Mouse (Mus musculus) splenic B cell, adult 2 months (primary cell): ENCODE results near the gene Hipk1.

Experiments used
- DNase-seq: peaks from one replicate; pipeline ENCODE4 v3.0.0-alpha.2; 2011; ENCODE audit warnings: low read depth, low spot score
- H3K27me3 ChIP-seq: 2 replicates; pipeline ENCODE4 v1.6.1; 2012; ENCODE audit warnings: mild to moderate bottlenecking, low read length, moderate library complexity, mixed read lengths; ENCODE audit not compliant: control insufficient read depth, poor library complexity, insufficient read depth, severe bottlenecking
- H3K36me3 ChIP-seq: 2 replicates; pipeline ENCODE4 v1.6.1; 2012; ENCODE audit warnings: mild to moderate bottlenecking, low read length, moderate library complexity, mixed read lengths; ENCODE audit not compliant: control insufficient read depth, poor library complexity, insufficient read depth, severe bottlenecking

Hipk1 gene

GRCm38 (mm10) chr3:103746711-103747110 is 44.7 kb downstream of the Hipk1 start:
- Histone ChIP-seq H3K36me3 (peaks cover 19% of the 10 kb centered on the region), H3K27me3 (no peaks in the 10 kb centered on the region)
- DNase-seq, result no peak

- H3K27me3 ChIP-seq, result no peaks in the 10 kb centered on the region
- peak; percentile 62 for DNase-seq
- H3K36me3 ChIP-seq, result peaks cover 14% of the 10 kb centered on the region
Measured at GRCm38 (mm10) chr3:103745001-103745770, 46.2 kb downstream of the Hipk1 start.

GRCm38 (mm10) chr3:103743208-103743607 is 48.2 kb downstream of the Hipk1 start:
- peak; percentile 23 for DNase-seq
- H3K36me3 ChIP-seq, result peaks cover 8% of the 10 kb centered on the region

GRCm38 (mm10) chr3:103740342-103740741 is 51.0 kb downstream of the Hipk1 start:
- Histone ChIP-seq H3K27me3 (no peaks in the 10 kb centered on the region), H3K36me3 (peaks cover 5% of the 10 kb centered on the region; the same call in 1 of the 2 replicates)

More at GRCm38 (mm10) chr3:103743208-103743607, 48.2 kb downstream of the Hipk1 start:
- no peaks in the 10 kb centered on the region for H3K27me3 ChIP-seq

GRCm38 (mm10) chr3:103739329-103739728 is 52.0 kb downstream of the Hipk1 start, which contains the start of gene Gm10964:
Gm10964 (plus strand) TSS chr3:103739366.
- no peak for DNase-seq
- Histone ChIP-seq H3K36me3 (peaks cover 3% of the 10 kb centered on the region; the same call in 1 of the 2 replicates), H3K27me3 (no peaks in the 10 kb centered on the region)

More at GRCm38 (mm10) chr3:103740342-103740741, 51.0 kb downstream of the Hipk1 start:
- DNase-seq, result no peak

GRCm38 (mm10) chr3:103737778-103738571 is 53.4 kb downstream of the Hipk1 start, which contains the start of gene Olfml3:
Olfml3 (minus strand) TSS chr3:103738001.
- Histone ChIP-seq H3K36me3 (0 out of 2 replicates have a peak, but pooled peaks cover 3% of the 10 kb centered on the region), H3K27me3 (no peaks in the 10 kb centered on the region)
- peak; percentile 86 for DNase-seq

GRCm38 (mm10) chr3:103737061-103737754 is 54.2 kb downstream of the Hipk1 start:
- no peaks in the 10 kb centered on the region for H3K27me3 ChIP-seq
- 0 out of 2 replicates have a peak, but pooled peaks cover 3% of the 10 kb centered on the region for H3K36me3 ChIP-seq
- DNase-seq, result no peak

GRCm38 (mm10) chr3:103735776-103736600 is 55.4 kb downstream of the Hipk1 start:
- DNase-seq, result no peak
- no peaks in the 10 kb centered on the region for H3K36me3 ChIP-seq

GRCm38 (mm10) chr3:103734696-103735519 is 56.5 kb downstream of the Hipk1 start:
- no peak for DNase-seq

More at GRCm38 (mm10) chr3:103735776-103736600, 55.4 kb downstream of the Hipk1 start:
- H3K27me3 ChIP-seq, result no peaks in the 10 kb centered on the region

GRCm38 (mm10) chr3:103733799-103734695 is 57.3 kb downstream of the Hipk1 start:
- no peak for DNase-seq
- Histone ChIP-seq H3K36me3 (no peaks in the 10 kb centered on the region), H3K27me3 (no peaks in the 10 kb centered on the region)

More at GRCm38 (mm10) chr3:103734696-103735519, 56.5 kb downstream of the Hipk1 start:
- no peaks in the 10 kb centered on the region for H3K27me3 ChIP-seq
- no peaks in the 10 kb centered on the region for H3K36me3 ChIP-seq

GRCm38 (mm10) chr3:103733176-103733575 is 58.2 kb downstream of the Hipk1 start:
- DNase-seq, result no peak
- H3K36me3 ChIP-seq, result no peaks in the 10 kb centered on the region
- H3K27me3 ChIP-seq, result no peaks in the 10 kb centered on the region

GRCm38 (mm10) chr3:103732116-103732515 is 59.2 kb downstream of the Hipk1 start:
- H3K27me3 ChIP-seq, result no peaks in the 10 kb centered on the region
- H3K36me3 ChIP-seq, result no peaks in the 10 kb centered on the region
- no peak for DNase-seq
